Mouse (Mus musculus) ES-E14 (cell line): ENCODE data around the gene Srms. TPM values are rescaled to one million over a fixed set of nuclear protein-coding genes. Genes with fewer than 3 reads are reported as not detected.

Experiments used
- DNase-seq: peaks from one replicate; pipeline ENCODE4 v3.0.0-alpha.2; 2013; ENCODE audit warnings: low read depth, low spot score
- H3K27ac ChIP-seq: 2 replicates; pipeline ENCODE4 v1.5.1; 2012; ENCODE audit warnings: low read depth, mild to moderate bottlenecking, low read length, moderate library complexity, mixed read lengths; ENCODE audit not compliant: poor library complexity, insufficient read depth, severe bottlenecking
- H3K36me3 ChIP-seq: 2 replicates; pipeline ENCODE4 v1.6.1; 2012; ENCODE audit warnings: mild to moderate bottlenecking, low read length, moderate library complexity, mixed read lengths; ENCODE audit not compliant: control insufficient read depth, poor library complexity, insufficient read depth, severe bottlenecking
- H3K4me1 ChIP-seq, 2 experiments: fragments of 150-350 bp in 1 of 2; sonication (generic) in 1 of 2; 2 replicates each; pipeline ENCODE4 v1.6.1; 2012; ENCODE audit warnings: low read length in 2 of 2, mild to moderate bottlenecking in 1 of 2, mixed read lengths in 1 of 2; ENCODE audit not compliant: control insufficient read depth in 2 of 2, insufficient read depth in 2 of 2, poor library complexity in 1 of 2
- H3K4me3 ChIP-seq, 2 experiments: fragments of 150-350 bp in 1 of 2; sonication (generic) in 1 of 2; 2 replicates each; pipeline ENCODE4 v1.5.1; 2012; ENCODE audit warnings: low read length in 2 of 2, low read depth in 1 of 2, mild to moderate bottlenecking in 1 of 2, mixed read lengths in 1 of 2; ENCODE audit not compliant: insufficient read depth in 1 of 2, poor library complexity in 1 of 2, severe bottlenecking in 1 of 2
- H3K9ac ChIP-seq: 2 replicates; pipeline ENCODE4 v1.6.1; 2012; ENCODE audit warnings: low read depth, mild to moderate bottlenecking, low read length, mixed read lengths; ENCODE audit not compliant: poor library complexity, insufficient read depth, severe bottlenecking
- H3K9me3 ChIP-seq: fragments of 150-350 bp; sonication (generic); 2 replicates; pipeline ENCODE4 v1.6.1; 2012; ENCODE audit warnings: low read depth, mild to moderate bottlenecking, low read length; ENCODE audit not compliant: control insufficient read depth, insufficient read depth
- CHD2 ChIP-seq: IDR thresholded peaks from 2 replicates; pipeline ENCODE4 v1.6.1; 2014; ENCODE audit warnings: mild to moderate bottlenecking, low read depth, low read length, inconsistent platforms
- HCFC1 ChIP-seq: IDR thresholded peaks from 2 replicates; pipeline ENCODE4 v1.6.1; 2012; ENCODE audit warnings: low read length, inconsistent platforms, borderline replicate concordance; ENCODE audit not compliant: insufficient read depth
- MAFK ChIP-seq: IDR thresholded peaks from 2 replicates; pipeline ENCODE4 v1.6.1; 2014; ENCODE audit warnings: mild to moderate bottlenecking, low read depth, low read length, inconsistent platforms; ENCODE audit not compliant: insufficient read depth
- ZC3H11A ChIP-seq: IDR thresholded peaks from 2 replicates; pipeline ENCODE4 v1.6.1; 2012; ENCODE audit warnings: low read depth, mild to moderate bottlenecking, inconsistent platforms, low read length, borderline replicate concordance
- ZNF384 ChIP-seq: IDR thresholded peaks from 2 replicates; pipeline ENCODE4 v1.6.1; 2012; ENCODE audit warnings: low read depth, low read length, inconsistent platforms
- in situ Hi-C, 2 experiments: fragments of 600-800 bp; cut with MboI; formaldehyde crosslinking; loops; one replicate each; pipeline ENCODE4 v1.15.1; 2025; ENCODE audit warnings: low sequenced_read_pairs in 2 of 2, inconsistent platforms in 1 of 2; ENCODE audit not compliant: unreplicated experiment in 2 of 2
- total RNA-seq: library from RNA; depleted of rRNA; stranded (reverse); fragments of 300-350 nt; gene quantifications from 2 replicates; pipeline ENCODE4 v1.2.3, GENCODE M21; 2012

Srms gene
- total RNA-seq, 1 experiment: 0.67 TPM

GRCm38 (mm10) chr2:181160821-181161220 is 52.2 kb downstream of the Srms start:
- Histone ChIP-seq H3K36me3 (no peaks in the 10 kb centered on the region), H3K4me3 (no peak overlapping the region), H3K4me1 (peaks cover 0 to 3% of the 10 kb centered on the region in 2 experiments; a peak in 1 of 4 replicates), H3K9me3 (no peaks in the 10 kb centered on the region), H3K27ac (no peak overlapping the region), H3K9ac (no peak overlapping the region)
- in situ Hi-C loops: no loop called here
- TF ChIP-seq HCFC1: no peak
- no peak for TF ChIP-seq ZC3H11A
- no peak for TF ChIP-seq MAFK
- no peak for TF ChIP-seq ZNF384
- no peak for TF ChIP-seq CHD2
- no peak for DNase-seq

DNA sequence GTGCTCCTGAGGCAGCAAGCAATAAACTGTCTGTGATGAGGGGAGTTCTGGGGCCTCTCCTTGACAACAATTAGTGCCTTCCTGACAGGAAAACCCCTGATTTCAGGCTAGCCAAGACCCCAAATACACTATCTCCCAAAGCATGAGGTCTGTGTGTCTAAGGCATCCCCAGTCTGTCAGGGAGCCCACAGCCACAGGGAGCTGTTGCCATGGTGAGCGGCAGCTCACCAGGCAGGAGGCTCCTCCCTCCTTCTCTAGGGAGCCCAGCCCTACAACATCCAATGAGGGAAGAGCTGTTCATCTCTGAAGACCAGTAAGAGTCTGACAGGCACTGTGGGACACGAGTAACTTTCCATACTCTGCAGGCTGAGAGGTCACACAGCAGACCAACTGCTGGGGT is 53.2 kb downstream of the Srms start:
- Histone ChIP-seq H3K4me3 (no peak overlapping the region), H3K9ac (no peak overlapping the region), H3K36me3 (no peaks in the 10 kb centered on the region), H3K9me3 (no peaks in the 10 kb centered on the region), H3K27ac (no peak overlapping the region), H3K4me1 (peaks cover 0 to 3% of the 10 kb centered on the region in 2 experiments; a peak in 1 of 4 replicates)
- peak; percentile 40 for DNase-seq
- TF ChIP-seq HCFC1 (no peak), CHD2 (no peak), ZNF384 (no peak), ZC3H11A (no peak), MAFK (no peak)
- in situ Hi-C loops: no loop called here

GRCm38 (mm10) chr2:181159091-181159514 is 53.9 kb downstream of the Srms start:
- in situ Hi-C loops: no loop called here
- H3K4me1 ChIP-seq: peaks cover 0 to 3% of the 10 kb centered on the region in 2 experiments; a peak in 1 of 4 replicates
- H3K27ac ChIP-seq: no peak overlapping the region
- no peak overlapping the region for H3K9ac ChIP-seq
- H3K36me3 ChIP-seq: no peaks in the 10 kb centered on the region
- H3K9me3 ChIP-seq: no peaks in the 10 kb centered on the region
- H3K4me3 ChIP-seq: no peak overlapping the region
- no peak for DNase-seq
- no peak for TF ChIP-seq ZC3H11A
- no peak for TF ChIP-seq CHD2
- no peak for TF ChIP-seq ZNF384
- no peak for TF ChIP-seq MAFK
- no peak for TF ChIP-seq HCFC1

- in situ Hi-C loops: no loop called here
- Histone ChIP-seq H3K9ac (no peak overlapping the region), H3K4me1 (peaks cover 0 to 3% of the 10 kb centered on the region in 2 experiments; a peak in 1 of 4 replicates), H3K9me3 (no peaks in the 10 kb centered on the region), H3K27ac (no peak overlapping the region), H3K36me3 (no peaks in the 10 kb centered on the region), H3K4me3 (no peak overlapping the region)
- DNase-seq: no peak
- no peak for TF ChIP-seq ZNF384
- TF ChIP-seq HCFC1: no peak
- TF ChIP-seq ZC3H11A: no peak
- no peak for TF ChIP-seq MAFK
- TF ChIP-seq CHD2: no peak
These were observed 54.5 kb downstream of the Srms start for GRCm38 (mm10) chr2:181158471-181158870.

GRCm38 (mm10) chr2:181157716-181158302 is 55.2 kb downstream of the Srms start:
- H3K9ac ChIP-seq: no peak overlapping the region
- H3K27ac ChIP-seq: no peak overlapping the region
- H3K36me3 ChIP-seq: no peaks in the 10 kb centered on the region
- H3K9me3 ChIP-seq: no peaks in the 10 kb centered on the region
- in situ Hi-C loops: no loop called here
- TF ChIP-seq MAFK (no peak), CHD2 (no peak), ZNF384 (no peak), ZC3H11A (no peak), HCFC1 (no peak)
- peaks cover 0 to 3% of the 10 kb centered on the region in 2 experiments; a peak in 1 of 4 replicates for H3K4me1 ChIP-seq
- no peak overlapping the region for H3K4me3 ChIP-seq
- DNase-seq: no peak
